Mouse (Mus musculus) MEL (cell line): Measurements from ENCODE around the gene Clic4. TPM values are rescaled to one million over a fixed set of nuclear protein-coding genes. Genes with fewer than 3 reads are reported as not detected.
A peak's percentile ranks its signal among the peaks of the same experiment; 100 is the strongest.

ENCODE experiments used
- DNase-seq: peaks from one replicate; pipeline ENCODE4 v3.0.0; 2011; ENCODE audit warnings: low read depth, low spot score
- H3K27ac ChIP-seq: 2 replicates; pipeline ENCODE4 v1.5.1; 2012; ENCODE audit warnings: low read depth, mild to moderate bottlenecking, control low read depth, low read length, moderate library complexity; ENCODE audit not compliant: control insufficient read depth
- H3K27me3 ChIP-seq, 2 experiments: fragments of 150-350 bp in 1 of 2; sonication (generic) in 1 of 2; 2 replicates each; pipeline ENCODE4 v1.6.1; 2012; ENCODE audit warnings: low read length in 2 of 2, mild to moderate bottlenecking in 2 of 2, improper control_type of control experiment in 1 of 2, moderate library complexity in 1 of 2; ENCODE audit not compliant: insufficient read depth in 2 of 2, control insufficient read depth in 1 of 2
- H3K36me3 ChIP-seq, 2 experiments: 2 replicates each; pipeline ENCODE4 v1.6.1; 2012 to 2014; ENCODE audit warnings: low read length in 2 of 2, improper control_type of control experiment in 1 of 2, inconsistent platforms in 1 of 2, mild to moderate bottlenecking in 1 of 2; ENCODE audit not compliant: insufficient read depth in 2 of 2, control insufficient read depth in 1 of 2
- H3K4me1 ChIP-seq, 2 experiments: fragments of 150-350 bp in 1 of 2; sonication (generic) in 1 of 2; 2 replicates each; pipeline ENCODE4 v1.6.1; 2012; ENCODE audit warnings: low read length in 2 of 2, improper control_type of control experiment in 1 of 2, mild to moderate bottlenecking in 1 of 2; ENCODE audit not compliant: insufficient read depth in 2 of 2, control insufficient read depth in 1 of 2
- H3K4me3 ChIP-seq, 2 experiments: fragments of 150-350 bp in 1 of 2; sonication (generic) in 1 of 2; 2 replicates each; pipeline ENCODE4 v1.5.1; 2012; ENCODE audit warnings: low read depth in 2 of 2, low read length in 2 of 2, mild to moderate bottlenecking in 2 of 2, moderate library complexity in 2 of 2, control low read depth in 1 of 2, improper control_type of control experiment in 1 of 2; ENCODE audit not compliant: control insufficient read depth in 1 of 2, insufficient read depth in 1 of 2
- H3K79me2 ChIP-seq: 2 replicates; pipeline ENCODE4 v1.6.1; 2012; ENCODE audit warnings: mild to moderate bottlenecking, low read length, moderate library complexity; ENCODE audit not compliant: control insufficient read depth, poor library complexity, insufficient read depth
- H3K9ac ChIP-seq: 2 replicates; pipeline ENCODE4 v1.6.1; 2012; ENCODE audit warnings: low read depth, mild to moderate bottlenecking, control low read depth, low read length, moderate library complexity; ENCODE audit not compliant: control insufficient read depth, poor library complexity, severe bottlenecking
- H3K9me3 ChIP-seq: fragments of 150-350 bp; sonication (generic); replicated peaks from 2 replicates; pipeline ENCODE4 v1.6.1; 2012; ENCODE audit warnings: mild to moderate bottlenecking, low read length, improper control_type of control experiment, moderate library complexity; ENCODE audit not compliant: insufficient read depth
- BHLHE40 ChIP-seq: IDR thresholded peaks from 2 replicates; pipeline ENCODE4 v1.6.1; 2012; ENCODE audit warnings: low read depth, mild to moderate bottlenecking, inconsistent platforms, low read length, improper control_type of control experiment, borderline replicate concordance
- CHD1 ChIP-seq: IDR thresholded peaks from 2 replicates; pipeline ENCODE4 v1.6.1; 2012; ENCODE audit warnings: low read depth, mild to moderate bottlenecking, inconsistent platforms, low read length, improper control_type of control experiment
- ELF1 ChIP-seq: IDR thresholded peaks from 2 replicates; pipeline ENCODE4 v1.6.1; 2014; ENCODE audit warnings: low read depth, mild to moderate bottlenecking, inconsistent platforms, low read length, improper control_type of control experiment, moderate library complexity
- ETS1 ChIP-seq: IDR thresholded peaks from 2 replicates; pipeline ENCODE4 v1.6.1; 2012; ENCODE audit warnings: low read depth, mild to moderate bottlenecking, inconsistent platforms, low read length, improper control_type of control experiment, moderate library complexity
- GABPA ChIP-seq: IDR thresholded peaks from 2 replicates; pipeline ENCODE4 v1.6.1; 2012; ENCODE audit warnings: low read depth, mild to moderate bottlenecking, inconsistent platforms, low read length, improper control_type of control experiment, moderate library complexity
- GATA1 ChIP-seq: IDR thresholded peaks from 2 replicates; pipeline ENCODE4 v1.6.1; 2011; ENCODE audit warnings: low read depth, low read length, improper control_type of control experiment
- HCFC1 ChIP-seq: IDR thresholded peaks from 2 replicates; pipeline ENCODE4 v1.6.1; 2012; ENCODE audit warnings: low read depth, mild to moderate bottlenecking, inconsistent platforms, low read length, improper control_type of control experiment, moderate library complexity
- MAFK ChIP-seq: IDR thresholded peaks from 2 replicates; pipeline ENCODE4 v1.6.1; 2011; ENCODE audit warnings: low read depth, mild to moderate bottlenecking, low read length, improper control_type of control experiment, borderline replicate concordance
- MAX ChIP-seq: IDR thresholded peaks from 2 replicates; pipeline ENCODE4 v1.6.1; 2011; ENCODE audit warnings: low read length, improper control_type of control experiment
- MAZ ChIP-seq: IDR thresholded peaks from 2 replicates; pipeline ENCODE4 v1.6.1; 2012; ENCODE audit warnings: low read depth, mild to moderate bottlenecking, inconsistent platforms, low read length, improper control_type of control experiment
- MEF2A ChIP-seq: IDR thresholded peaks from 2 replicates; pipeline ENCODE4 v1.6.1; 2014; ENCODE audit warnings: low read depth, mild to moderate bottlenecking, inconsistent platforms, low read length, improper control_type of control experiment; ENCODE audit not compliant: poor library complexity, insufficient replicate concordance, severe bottlenecking; ENCODE audit errors: extremely low read depth
- MXI1 ChIP-seq: IDR thresholded peaks from 2 replicates; pipeline ENCODE4 v1.6.1; 2011; ENCODE audit warnings: mild to moderate bottlenecking, low read depth, low read length, improper control_type of control experiment
- MYC ChIP-seq: IDR thresholded peaks from 2 replicates; pipeline ENCODE4 v1.6.1; 2011; ENCODE audit warnings: low read depth, mild to moderate bottlenecking, low read length, improper control_type of control experiment, moderate library complexity
- NELFE ChIP-seq: IDR thresholded peaks from 2 replicates; pipeline ENCODE4 v1.6.1; 2011; ENCODE audit warnings: low read depth, low read length, improper control_type of control experiment
- NRF1 ChIP-seq: IDR thresholded peaks from 2 replicates; pipeline ENCODE4 v1.6.1; 2014; ENCODE audit warnings: low read depth, mild to moderate bottlenecking, inconsistent platforms, low read length, improper control_type of control experiment, moderate library complexity; ENCODE audit not compliant: poor library complexity, insufficient read depth, severe bottlenecking
- POLR2AphosphoS2 ChIP-seq: IDR thresholded peaks from 2 replicates; pipeline ENCODE4 v1.6.1; 2011; ENCODE audit warnings: low read length, improper control_type of control experiment
- POLR2AphosphoS5 ChIP-seq: IDR thresholded peaks from 2 replicates; pipeline ENCODE4 v1.6.1; 2012; ENCODE audit warnings: low read depth, borderline replicate concordance, mild to moderate bottlenecking, inconsistent platforms, low read length, moderate library complexity, mixed read lengths
- RAD21 ChIP-seq: IDR thresholded peaks from 2 replicates; pipeline ENCODE4 v1.6.1; 2011; ENCODE audit warnings: mild to moderate bottlenecking, low read depth, low read length, improper control_type of control experiment
- RCOR1 ChIP-seq: IDR thresholded peaks from 2 replicates; pipeline ENCODE4 v1.6.1; 2012; ENCODE audit warnings: low read depth, mild to moderate bottlenecking, inconsistent platforms, low read length, improper control_type of control experiment
- TAL1 ChIP-seq: IDR thresholded peaks from 2 replicates; pipeline ENCODE4 v1.6.1; 2012; ENCODE audit warnings: mild to moderate bottlenecking, inconsistent platforms, low read length, moderate library complexity, mixed read lengths
- TBP ChIP-seq: IDR thresholded peaks from 2 replicates; pipeline ENCODE4 v1.8.0; 2011; ENCODE audit warnings: low read depth, low read length, improper control_type of control experiment
- TCF12 ChIP-seq: IDR thresholded peaks from 2 replicates; pipeline ENCODE4 v1.6.1; 2014; ENCODE audit warnings: low read depth, mild to moderate bottlenecking, inconsistent platforms, low read length, improper control_type of control experiment, moderate library complexity
- UBTF ChIP-seq: IDR thresholded peaks from 2 replicates; pipeline ENCODE4 v1.6.1; 2012; ENCODE audit warnings: low read depth, mild to moderate bottlenecking, inconsistent platforms, low read length, improper control_type of control experiment, moderate library complexity, borderline replicate concordance; ENCODE audit not compliant: insufficient read depth
- USF1 ChIP-seq: IDR thresholded peaks from 2 replicates; pipeline ENCODE4 v1.6.1; 2014; ENCODE audit warnings: low read depth, mild to moderate bottlenecking, inconsistent platforms, low read length, improper control_type of control experiment, moderate library complexity
- USF2 ChIP-seq, 2 experiments: IDR thresholded peaks; 2 replicates each; pipeline ENCODE4 v1.6.1; 2011 to 2012; ENCODE audit warnings: improper control_type of control experiment in 2 of 2, low read length in 2 of 2, borderline replicate concordance in 1 of 2, inconsistent platforms in 1 of 2, low read depth in 1 of 2, mild to moderate bottlenecking in 1 of 2; ENCODE audit not compliant: insufficient read depth in 1 of 2
- ZC3H11A ChIP-seq: IDR thresholded peaks from 2 replicates; pipeline ENCODE4 v1.6.1; 2012; ENCODE audit warnings: low read depth, mild to moderate bottlenecking, inconsistent platforms, low read length, improper control_type of control experiment
- ZKSCAN1 ChIP-seq: IDR thresholded peaks from 2 replicates; pipeline ENCODE4 v1.6.1; 2012; ENCODE audit warnings: low read depth, mild to moderate bottlenecking, inconsistent platforms, low read length, improper control_type of control experiment, moderate library complexity
- ZMIZ1 ChIP-seq: IDR thresholded peaks from 2 replicates; pipeline ENCODE4 v1.6.1; 2012; ENCODE audit warnings: low read depth, mild to moderate bottlenecking, inconsistent platforms, low read length, improper control_type of control experiment, moderate library complexity
- polyA plus RNA-seq, 2 experiments: library from polyadenylated mRNA; stranded (reverse) in 1 of 2; unstranded in 1 of 2; fragments of >175 nt in 1 of 2; fragments of >200 nt in 1 of 2; gene quantifications; 2 replicates each; pipeline versions ENCODE4 v1.2.1 to v1.2.4; 2012; ENCODE audit warnings: low replicate concordance in 2 of 2, low read depth in 1 of 2; ENCODE audit not compliant: insufficient read length in 2 of 2, insufficient read depth in 1 of 2, missing spikeins in 1 of 2
- total RNA-seq: library from RNA; depleted of rRNA; stranded (reverse); fragments of 300-350 nt; gene quantifications from 2 replicates; pipeline ENCODE4 v1.2.3, GENCODE M21; 2012

Clic4 gene
- total and polyA plus RNA-seq, 3 experiments = 32.9 to 274 (median 83.8) TPM

DNA sequence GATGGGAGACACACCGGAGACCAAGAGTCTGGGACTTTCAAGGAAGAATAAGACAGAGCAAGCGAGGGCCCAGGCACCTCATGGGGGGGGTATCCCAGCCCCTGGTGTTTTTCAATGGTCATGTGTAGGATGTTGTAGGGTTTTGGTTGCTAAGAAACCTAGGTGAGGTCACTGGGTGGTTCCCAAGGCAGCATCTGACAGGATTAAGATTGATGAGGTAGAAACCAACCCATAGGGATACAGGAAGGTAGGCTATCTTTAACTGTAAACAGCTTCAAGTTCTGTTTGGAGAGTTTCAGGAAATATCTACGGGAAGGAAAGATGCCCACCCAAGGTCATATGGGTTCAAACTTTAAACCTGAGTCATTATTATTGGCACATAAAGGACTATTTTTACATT is 21.2 kb upstream of the Clic4 start:
- TF ChIP-seq ELF1 = no peak
- TF ChIP-seq UBTF = no peak
- no peak for TF ChIP-seq RCOR1
- no peak for TF ChIP-seq NRF1
- TF ChIP-seq MAZ = no peak
- no peak for DNase-seq
- Histone ChIP-seq H3K9me3 (no peaks in the 10 kb centered on the region), H3K27me3 (no peaks in the 10 kb centered on the region), H3K79me2 (no peaks in the 10 kb centered on the region), H3K36me3 (peaks cover 0 to 8% of the 10 kb centered on the region in 2 experiments; a peak in 2 of 4 replicates), H3K9ac (no peak overlapping the region), H3K4me1 (peaks cover 0 to 19% of the 10 kb centered on the region in 2 experiments; a peak in 3 of 4 replicates), H3K4me3 (no peak overlapping the region), H3K27ac (no peak overlapping the region)

DNA sequence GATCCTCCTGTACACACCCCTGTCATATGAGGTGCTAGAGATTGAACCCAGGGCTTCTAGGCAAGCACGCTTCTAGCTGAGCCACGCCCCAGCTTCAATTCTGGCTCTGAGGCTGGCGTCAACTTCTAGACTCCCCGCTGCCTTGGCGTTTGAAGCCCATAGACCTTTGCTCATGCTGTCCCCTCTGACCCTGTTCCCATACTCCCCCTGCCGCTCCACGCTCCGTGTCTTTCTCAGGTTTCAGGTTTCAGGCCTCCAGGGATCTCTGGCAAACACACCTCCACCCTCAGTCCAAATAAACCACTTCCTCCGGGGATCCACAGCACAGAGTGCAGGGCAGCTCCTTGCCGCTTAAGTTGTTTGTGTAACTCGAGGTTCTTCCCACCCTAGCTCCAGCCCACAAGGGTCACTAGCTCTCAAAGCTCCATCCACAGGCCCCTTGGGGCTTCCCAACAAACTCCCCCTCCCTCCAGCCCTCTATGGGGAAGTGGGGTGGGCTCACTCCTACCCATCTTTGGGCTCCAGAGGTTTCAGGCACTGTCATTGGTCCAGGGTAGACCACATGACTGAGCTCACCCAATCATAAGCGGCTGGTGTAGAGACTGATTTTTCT is 20.0 kb upstream of the Clic4 start:
- peak overlapping the region; percentile 46 to 51 for H3K4me3 ChIP-seq
- peak overlapping the region; percentile 56 for H3K9ac ChIP-seq
- DNase-seq = peak; percentile 88
- peaks cover 7 to 21% of the 10 kb centered on the region in 2 experiments for H3K4me1 ChIP-seq
- H3K27ac ChIP-seq = peak overlapping the region; percentile 53
- H3K79me2 ChIP-seq = no peaks in the 10 kb centered on the region
- H3K9me3 ChIP-seq = no peaks in the 10 kb centered on the region
- H3K27me3 ChIP-seq = no peaks in the 10 kb centered on the region
- peaks cover 0 to 17% of the 10 kb centered on the region in 2 experiments; a peak in 2 of 4 replicates for H3K36me3 ChIP-seq
- TF ChIP-seq POLR2AphosphoS2 = no peak
- peak; percentile 37; the same call in 1 of the 2 replicates for TF ChIP-seq NELFE
- peak; percentile 77 for TF ChIP-seq MXI1
- TF ChIP-seq TAL1 = peak; percentile 16
- TF ChIP-seq MYC = 0 out of 2 replicates have a peak, but pooled peaks have one; percentile 37
- no peak for TF ChIP-seq ZKSCAN1
- TF ChIP-seq ETS1 = peak; percentile 20; the same call in 1 of the 2 replicates
- TF ChIP-seq ZMIZ1 = no peak
- no peak for TF ChIP-seq GABPA
- peak; percentile 92 for TF ChIP-seq USF1
- TF ChIP-seq HCFC1 = 0 out of 2 replicates have a peak, but pooled peaks have one; percentile 14
- TF ChIP-seq MAX = 0 out of 2 replicates have a peak, but pooled peaks have one; percentile 32
- no peak for TF ChIP-seq UBTF
- peak; percentile 34 to 75; a peak in 3 of 4 replicates for TF ChIP-seq USF2 (IDR thresholded peaks at IDR 0.05; ENCODE audit: borderline replicate concordance in 1 of 2, insufficient read depth in 1 of 2, low read depth in 1 of 2, low read length in 2 of 2)
- TF ChIP-seq MAZ = peak; percentile 90
- 0 out of 2 replicates have a peak, but pooled peaks have one; percentile 8 for TF ChIP-seq ELF1
- no peak for TF ChIP-seq TCF12
- no peak for TF ChIP-seq BHLHE40
- no peak for TF ChIP-seq MAFK
- no peak for TF ChIP-seq CHD1
- TF ChIP-seq TBP = no peak
- TF ChIP-seq RAD21 = no peak
- TF ChIP-seq MEF2A = no peak
- TF ChIP-seq GATA1 = no peak
- peak; percentile 17; the same call in 1 of the 2 replicates for TF ChIP-seq RCOR1
- no peak for TF ChIP-seq POLR2AphosphoS5
- TF ChIP-seq ZC3H11A = no peak
